Mouse (Mus musculus): ENCODE results near the gene Cgnl1. TPM values are rescaled to one million over a fixed set of nuclear protein-coding genes. Genes with fewer than 3 reads are reported as not detected.

Gene Cgnl1
- total and polyA plus RNA-seq, 3 experiments: 0.03 TPM; not detected in 2

DNA sequence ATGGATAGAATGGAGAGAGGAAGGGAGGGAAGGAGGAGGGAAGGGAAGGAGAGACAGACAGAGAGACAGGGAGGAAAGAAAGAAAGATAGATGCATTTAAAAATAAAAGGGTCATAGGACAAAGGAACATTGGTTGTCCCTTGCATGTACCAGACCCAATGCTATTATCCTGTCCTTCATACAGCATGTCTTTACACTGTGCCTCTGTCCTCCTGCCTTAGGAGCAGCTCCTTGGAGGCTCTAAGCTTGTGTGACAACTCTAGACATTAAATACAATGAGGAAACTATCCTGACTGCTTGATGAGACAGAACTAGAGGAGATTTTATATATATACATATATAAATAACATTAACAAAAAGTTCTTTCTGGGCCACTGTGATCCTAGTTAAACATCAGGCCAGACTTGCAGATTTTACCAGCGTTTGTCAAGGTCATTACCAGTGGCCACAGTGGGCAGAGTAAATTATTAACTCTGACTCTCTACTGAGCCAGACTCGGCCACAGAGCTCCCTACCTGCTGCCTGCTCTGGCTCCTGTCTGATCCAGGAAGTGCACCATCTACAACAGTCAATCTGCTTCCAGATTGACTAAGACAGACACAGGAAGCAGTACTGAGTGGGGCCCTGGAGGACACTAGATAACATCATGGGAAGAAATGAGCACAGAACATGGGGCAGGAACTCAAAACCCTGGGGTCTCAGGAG, 81.9 kb downstream of the Cgnl1 start:
- dilution Hi-C loops (cut with MboI; ENCODE audit: extremely low pct_ligation_motif_present, extremely low pct_unique_long_range_greater_than_20kb, low sequenced_read_pairs): no loop called here
- Histone ChIP-seq H3K4me2 (ENCODE audit: insufficient read depth, low read depth, poor library complexity, severe bottlenecking) (no peak overlapping the region), H3K79me2 (replicated peaks; ENCODE audit: control insufficient read depth, extremely low read depth, insufficient read depth, poor library complexity, severe bottlenecking) (no peaks in the 10 kb centered on the region), H3K9me3 (replicated peaks; ENCODE audit: low read length) (no peaks in the 10 kb centered on the region), H3K4me3 (replicated peaks in 1 of 3; ENCODE audit: low read depth in 2 of 3, low read length in 2 of 3, poor library complexity in 1 of 3) (no peak overlapping the region), H3K9ac (ENCODE audit: insufficient read depth, low read depth) (no peak overlapping the region), H3K4me1 (ENCODE audit: control insufficient read depth in 1 of 2, insufficient read depth in 2 of 2) (peaks cover 0 to 9% of the 10 kb centered on the region in 2 experiments; a peak in 1 of 4 replicates), H3K27ac (ENCODE audit: insufficient read depth, low read depth) (no peak overlapping the region), H3K36me3 (replicated peaks in 1 of 2; ENCODE audit: control insufficient read depth in 1 of 2, insufficient read depth in 1 of 2, low read length in 1 of 2) (no peaks in the 10 kb centered on the region), H3K27me3 (replicated peaks) (no peaks in the 10 kb centered on the region)
- in situ Hi-C loops (cut with MboI; ENCODE audit: low pct_ligation_motif_present, low pct_unique_long_range_greater_than_20kb, low sequenced_read_pairs): no loop called here
- TF ChIP-seq CHD2 (IDR thresholded peaks at IDR 0.05; ENCODE audit: low read length) (no peak), ELF1 (IDR thresholded peaks at IDR 0.05; ENCODE audit: low read depth, low read length) (no peak), MAZ (IDR thresholded peaks at IDR 0.05; ENCODE audit: low read depth, low read length) (no peak), MXI1 (IDR thresholded peaks at IDR 0.05; ENCODE audit: low read depth, low read length) (no peak), POLR2A (IDR thresholded peaks at IDR 0.05; ENCODE audit: low read depth, low read length) (no peak), MAX (IDR thresholded peaks at IDR 0.05; ENCODE audit: low read length) (no peak), RAD21 (IDR thresholded peaks at IDR 0.05; ENCODE audit: low read depth, low read length) (no peak), ZMIZ1 (IDR thresholded peaks at IDR 0.05; ENCODE audit: low read depth, low read length) (no peak), MYC (IDR thresholded peaks at IDR 0.05; ENCODE audit: low read depth, low read length) (no peak), IRF4 (IDR thresholded peaks at IDR 0.05; ENCODE audit: low read depth, low read length) (no peak), EP300 (IDR thresholded peaks at IDR 0.05; ENCODE audit: low read length) (no peak), JUND (conservative IDR thresholded peaks at IDR 0.05; ENCODE audit: low read depth, low read length) (no peak), MEF2A (IDR thresholded peaks at IDR 0.05; ENCODE audit: borderline replicate concordance, low read depth, low read length) (no peak), NELFE (IDR thresholded peaks at IDR 0.05; ENCODE audit: low read depth, low read length) (no peak), ZC3H11A (IDR thresholded peaks at IDR 0.05; ENCODE audit: low read depth, low read length) (no peak), GABPA (IDR thresholded peaks at IDR 0.05; ENCODE audit: insufficient replicate concordance, low read depth, low read length) (no peak)
- DNase-seq (ENCODE audit: extremely low read depth): no peak

GRCm38 (mm10) chr9:71686463-71686862, 84.9 kb downstream of the Cgnl1 start:
- Histone ChIP-seq H3K9me3 (replicated peaks; ENCODE audit: low read length) (no peaks in the 10 kb centered on the region), H3K4me1 (ENCODE audit: control insufficient read depth in 1 of 2, insufficient read depth in 2 of 2) (peaks cover 3 to 9% of the 10 kb centered on the region in 2 experiments; a peak in 2 of 4 replicates), H3K79me2 (replicated peaks; ENCODE audit: control insufficient read depth, extremely low read depth, insufficient read depth, poor library complexity, severe bottlenecking) (no peaks in the 10 kb centered on the region), H3K27me3 (replicated peaks) (no peaks in the 10 kb centered on the region), H3K4me2 (ENCODE audit: insufficient read depth, low read depth, poor library complexity, severe bottlenecking) (no peak overlapping the region), H3K36me3 (replicated peaks in 1 of 2; ENCODE audit: control insufficient read depth in 1 of 2, insufficient read depth in 1 of 2, low read length in 1 of 2) (no peaks in the 10 kb centered on the region), H3K27ac (ENCODE audit: insufficient read depth, low read depth) (no peak overlapping the region), H3K9ac (ENCODE audit: insufficient read depth, low read depth) (no peak overlapping the region), H3K4me3 (replicated peaks in 1 of 3; ENCODE audit: low read depth in 2 of 3, low read length in 2 of 3, poor library complexity in 1 of 3) (no peak overlapping the region)
- dilution Hi-C loops (cut with MboI; ENCODE audit: extremely low pct_ligation_motif_present, extremely low pct_unique_long_range_greater_than_20kb, low sequenced_read_pairs): no loop called here
- no peak for DNase-seq (ENCODE audit: extremely low read depth)
- in situ Hi-C loops (cut with MboI; ENCODE audit: low pct_ligation_motif_present, low pct_unique_long_range_greater_than_20kb, low sequenced_read_pairs): no loop called here
- TF ChIP-seq ELF1 (IDR thresholded peaks at IDR 0.05; ENCODE audit: low read depth, low read length) (no peak), IRF4 (IDR thresholded peaks at IDR 0.05; ENCODE audit: low read depth, low read length) (no peak), USF2 (conservative IDR thresholded peaks at IDR 0.05; ENCODE audit: low read depth, low read length) (no peak), MEF2A (IDR thresholded peaks at IDR 0.05; ENCODE audit: borderline replicate concordance, low read depth, low read length) (no peak), ZC3H11A (IDR thresholded peaks at IDR 0.05; ENCODE audit: low read depth, low read length) (no peak), CHD2 (IDR thresholded peaks at IDR 0.05; ENCODE audit: low read length) (no peak), NRF1 (IDR thresholded peaks at IDR 0.05; ENCODE audit: low read depth, low read length) (no peak), KAT2A (IDR thresholded peaks at IDR 0.05; ENCODE audit: insufficient replicate concordance, low read length) (no peak), ZNF384 (IDR thresholded peaks at IDR 0.05; ENCODE audit: low read depth, low read length) (no peak), JUND (conservative IDR thresholded peaks at IDR 0.05; ENCODE audit: low read depth, low read length) (no peak), SIN3A (IDR thresholded peaks at IDR 0.05; ENCODE audit: low read length) (no peak), EP300 (IDR thresholded peaks at IDR 0.05; ENCODE audit: low read length) (no peak), RCOR1 (conservative IDR thresholded peaks at IDR 0.05; ENCODE audit: low read depth, low read length) (no peak), ZKSCAN1 (IDR thresholded peaks at IDR 0.05; ENCODE audit: borderline replicate concordance, low read depth, low read length) (no peak), E2F4 (IDR thresholded peaks at IDR 0.05; ENCODE audit: insufficient replicate concordance, low read depth, low read length) (no peak), HCFC1 (IDR thresholded peaks at IDR 0.05; ENCODE audit: low read depth, low read length) (no peak), CHD1 (IDR thresholded peaks at IDR 0.05; ENCODE audit: low read depth, low read length) (no peak)
